Mouse (Mus musculus) heart, adult 2 months (tissue): ENCODE data around the gene Depdc1b.

Experiments used
- CTCF ChIP-seq: fragments of 200-600 bp; IDR thresholded peaks from 2 replicates; pipeline ENCODE4 v1.8.1; 2022; ENCODE audit warnings: antibody characterized with exemption, mild to moderate bottlenecking, moderate library complexity
- EP300 ChIP-seq: fragments of 200-500 bp; IDR thresholded peaks from 2 replicates; pipeline ENCODE4 v1.6.1; 2011; ENCODE audit warnings: low read depth, low read length, control low read depth; ENCODE audit not compliant: insufficient read depth
- POLR2A ChIP-seq: fragments of 200-500 bp; IDR thresholded peaks from 2 replicates; pipeline ENCODE4 v1.6.1; 2011; ENCODE audit warnings: mild to moderate bottlenecking, low read depth, low read length, control low read depth; ENCODE audit not compliant: insufficient read depth

- TF ChIP-seq POLR2A (no peak), CTCF (no peak), EP300 (no peak)
These were observed 2.9 kb downstream of the Depdc1b start for GRCm38 (mm10) chr13:108319028-108319427.
